Mouse (Mus musculus) gastrocnemius, postnatal 10 days (tissue): Measurements from ENCODE around the gene Sox3. TPM values are rescaled to one million over a fixed set of nuclear protein-coding genes. Genes with fewer than 3 reads are reported as not detected.

Experiments used
- DNase-seq: peaks from one replicate; pipeline ENCODE4 v3.0.0; 2021; ENCODE audit warnings: mixed read lengths
- long read RNA-seq, 2 experiments: library from polyadenylated mRNA; stranded (forward); transcript quantifications; one replicate each; pipeline ENCODE4 v2.0.0; 2021
- total RNA-seq, 2 experiments: library from RNA; stranded (reverse); gene quantifications; 2 replicates each; pipeline ENCODE4 v1.2.3; 2021

Sox3 gene
- total RNA-seq = under 1 TPM; 0.11 to 0.12 TPM
- long read RNA-seq, experiment 1 = 0 reads
- long read RNA-seq, experiment 2 = 0 reads

DNA sequence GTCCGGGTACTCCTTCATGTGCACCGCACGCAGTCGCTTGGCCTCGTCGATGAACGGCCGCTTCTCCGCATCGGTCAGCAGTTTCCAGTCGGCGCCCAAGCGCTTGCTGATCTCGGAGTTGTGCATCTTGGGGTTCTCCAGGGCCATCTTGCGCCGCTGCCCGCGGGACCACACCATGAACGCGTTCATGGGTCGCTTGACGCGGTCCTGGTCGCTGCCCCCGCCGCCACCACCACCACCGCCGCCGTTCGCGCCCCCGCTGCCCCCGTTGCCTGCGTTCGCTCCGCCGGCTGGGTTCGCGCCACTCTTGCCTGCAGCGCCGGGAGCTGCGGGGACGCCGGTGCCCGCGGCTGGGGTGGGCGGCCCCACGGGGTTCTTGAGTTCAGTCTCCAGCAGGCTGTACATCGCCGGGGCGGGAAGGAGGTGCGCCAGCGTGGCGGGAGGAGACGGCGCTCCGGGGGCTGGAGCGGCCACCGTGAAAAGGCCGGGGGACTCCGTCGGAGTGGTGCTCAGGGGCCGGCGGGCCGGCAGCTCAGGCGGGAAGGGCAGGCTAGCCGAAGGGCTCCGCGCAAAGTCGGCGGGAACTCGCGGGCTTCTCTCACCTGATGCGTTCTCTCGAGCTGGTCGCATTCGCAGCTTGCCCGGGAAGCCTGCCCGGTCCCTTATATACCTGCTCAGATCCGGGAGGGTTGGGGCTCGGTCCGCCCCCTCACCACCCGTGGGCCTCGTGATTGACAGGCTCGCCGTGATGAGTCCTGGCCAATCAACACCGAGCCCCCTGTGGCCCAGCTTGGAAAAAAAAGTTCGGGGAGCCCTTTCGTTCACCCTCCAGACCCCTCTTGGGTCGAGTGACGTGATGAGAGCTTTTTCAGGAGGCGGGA is at the start of gene Sox3:
Gene Sox3, minus strand, starts transcription at position 630 of the 881 bp plus-strand sequence.
- peak; percentile 6 for DNase-seq

GRCm38 (mm10) chrX:60940225-60940624 is 47.0 kb upstream of the Sox3 start:
- DNase-seq = no peak

DNA sequence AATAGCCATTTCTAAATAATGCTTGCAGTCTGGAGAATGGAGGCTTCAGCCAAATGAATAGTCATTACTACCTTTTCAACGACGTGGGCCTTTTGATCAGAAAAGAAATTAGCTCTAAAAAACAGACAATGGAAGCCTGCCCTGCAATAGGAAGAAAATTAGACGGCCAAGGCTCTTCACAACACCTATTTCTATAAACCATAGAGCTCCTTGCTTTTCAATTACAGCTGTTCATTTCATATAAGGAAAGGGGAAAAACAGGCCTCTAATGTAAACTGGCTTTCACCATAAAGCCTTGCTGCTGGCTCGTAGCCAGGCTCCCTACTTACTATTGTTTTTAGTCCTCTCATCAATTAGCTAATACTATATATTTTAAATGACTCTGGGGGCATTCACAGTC is 6.3 kb upstream of the Sox3 start:
- DNase-seq = no peak

DNA sequence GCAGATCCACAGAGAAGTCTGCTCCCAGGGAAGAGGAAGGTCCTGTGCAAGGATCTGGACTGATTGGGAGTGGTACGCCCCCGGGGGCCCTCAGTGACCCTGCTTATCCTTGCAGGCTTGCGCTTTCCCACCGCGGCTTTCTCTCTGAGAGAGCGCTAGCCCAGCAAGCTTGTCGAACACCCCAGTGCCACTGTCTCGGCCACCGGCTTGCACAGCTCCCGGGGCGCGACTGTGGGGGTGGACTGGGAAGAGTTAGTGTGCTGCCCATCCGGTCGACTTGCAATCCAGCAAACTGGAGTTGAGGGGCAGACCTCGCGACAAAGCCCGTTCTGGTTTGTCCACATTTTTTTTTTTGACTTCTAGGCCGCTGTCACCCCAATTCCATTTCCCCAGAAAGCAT is 5.4 kb upstream of the Sox3 start:
- no peak for DNase-seq

GRCm38 (mm10) chrX:60896296-60896695 is 3.1 kb upstream of the Sox3 start:
- no peak for DNase-seq

DNA sequence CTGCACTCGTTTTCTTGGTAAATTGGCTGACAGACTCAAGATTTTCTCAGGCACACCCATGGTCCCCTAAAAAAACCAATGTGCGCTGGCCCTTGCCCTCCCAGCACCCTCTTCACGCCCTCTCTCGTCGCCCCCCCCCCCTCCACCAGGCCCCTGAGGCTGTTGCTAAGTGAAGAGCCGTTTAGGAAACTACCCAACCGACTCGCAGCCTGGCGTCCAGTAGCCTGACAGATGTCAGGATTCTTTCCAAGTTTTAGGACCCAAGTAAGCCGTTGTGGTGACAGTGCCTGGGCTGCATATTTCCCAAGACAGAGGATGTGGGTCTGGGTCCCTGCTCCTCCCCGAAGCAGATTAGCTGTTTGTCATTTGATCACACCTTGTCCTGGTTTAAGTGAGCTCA is 2.2 kb upstream of the Sox3 start:
- no peak for DNase-seq

DNA sequence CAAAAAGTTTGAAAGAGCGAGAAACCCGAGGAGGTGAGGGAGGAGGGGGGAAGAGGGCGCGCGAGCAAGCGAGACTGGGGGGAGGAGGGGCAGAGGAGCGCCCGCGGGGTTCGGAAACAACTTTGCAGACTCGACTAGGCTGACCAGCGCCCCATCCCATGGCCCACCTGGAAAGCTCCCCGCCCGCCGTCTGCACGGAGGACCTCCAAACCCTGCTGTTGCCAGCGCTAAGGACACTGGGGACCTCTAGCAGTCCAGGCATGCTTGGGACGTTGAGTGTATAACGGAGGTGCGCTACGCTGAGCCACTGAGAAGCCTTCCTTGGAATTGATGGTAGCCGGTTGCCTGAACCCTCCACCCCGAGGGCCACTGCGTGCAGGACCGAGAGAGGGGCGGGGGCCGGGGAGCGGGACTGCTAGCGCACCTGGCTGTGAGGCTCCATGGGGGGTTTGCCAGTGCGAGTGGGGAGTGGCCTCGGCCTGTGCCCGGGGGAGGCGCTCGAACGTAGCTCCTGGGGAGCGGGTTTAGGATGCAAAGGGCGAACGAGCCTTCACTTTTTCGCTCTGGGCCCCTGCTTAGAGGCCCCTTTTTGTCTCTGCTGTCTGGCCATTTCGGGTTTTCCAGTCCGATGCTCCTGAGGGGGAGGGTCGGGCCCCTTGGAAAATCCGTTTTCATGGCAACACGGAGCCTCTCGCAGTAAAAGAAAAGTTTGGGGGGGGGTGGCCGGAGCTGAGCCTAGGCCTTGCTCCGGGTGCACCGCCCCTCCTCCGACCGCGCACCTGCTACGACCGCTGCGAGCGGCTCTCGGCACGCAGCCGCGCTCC is 702 bp upstream of the Sox3 start:
- no peak for DNase-seq

- peak; percentile 9 for DNase-seq
Measured at GRCm38 (mm10) chrX:60892098-60892800, 981 bp downstream of the Sox3 start.

DNA sequence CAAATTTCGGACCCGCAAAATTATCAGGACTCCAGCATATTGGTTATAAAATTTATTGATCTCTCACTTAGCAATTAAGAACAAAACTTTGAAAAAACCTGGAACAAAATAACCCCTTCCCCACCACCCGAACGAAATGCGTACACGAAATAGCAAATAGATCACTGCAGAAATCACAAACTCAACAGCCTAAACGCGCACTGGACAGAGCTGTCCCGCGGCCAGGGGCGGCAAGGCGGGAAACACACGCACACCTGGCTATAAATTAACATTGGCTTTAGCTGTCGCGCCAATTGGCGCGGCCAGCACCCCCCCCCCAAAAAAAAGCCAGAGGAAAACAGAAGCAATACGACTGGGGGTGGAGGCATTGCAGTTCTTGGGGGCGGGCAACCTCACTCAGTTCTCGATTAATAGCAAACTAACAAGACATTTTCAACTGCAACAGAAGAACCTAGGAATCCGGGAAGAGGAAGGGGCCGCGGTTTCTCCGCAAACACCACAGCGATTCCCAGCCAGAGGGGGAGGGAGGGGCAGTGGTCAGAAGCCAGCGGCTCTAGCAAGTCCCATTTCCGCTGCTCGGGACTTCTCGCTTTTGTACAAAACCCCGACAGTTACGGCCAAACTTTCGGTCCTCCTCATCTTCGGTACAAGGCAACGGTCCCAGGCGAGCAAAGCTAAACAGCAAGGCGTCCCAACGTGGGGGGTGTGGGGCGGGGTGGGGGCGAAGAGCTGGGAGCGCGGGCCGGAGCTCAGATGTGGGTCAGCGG is 1.7 kb downstream of the Sox3 start:
- no peak for DNase-seq

DNA sequence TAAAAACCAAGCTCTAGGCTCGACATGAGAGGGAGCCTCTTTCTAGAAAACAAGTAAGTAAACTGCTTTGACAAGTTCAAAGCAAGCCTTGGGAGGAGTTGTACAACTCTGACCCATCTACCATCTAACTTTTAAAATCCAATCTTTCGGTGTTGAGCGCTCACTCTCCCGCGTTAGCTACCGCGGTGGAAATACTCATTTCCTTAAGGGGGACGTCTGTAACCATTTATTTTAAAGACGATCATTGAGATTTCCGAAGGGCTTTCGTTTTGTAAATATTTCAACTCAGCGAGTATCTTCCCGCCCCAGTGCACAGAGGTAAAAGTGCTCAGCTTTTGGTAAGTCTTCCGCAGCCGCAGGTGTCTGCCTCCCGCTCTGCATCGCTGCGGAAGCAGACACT is 2.6 kb downstream of the Sox3 start:
- DNase-seq = no peak

GRCm38 (mm10) chrX:60889956-60890485 is 3.2 kb downstream of the Sox3 start:
- no peak for DNase-seq
